Mouse (Mus musculus) heart, embryonic 16.5 days (tissue): Measurements from ENCODE around the gene Rad54l2. TPM values are rescaled to one million over a fixed set of nuclear protein-coding genes. Genes with fewer than 3 reads are reported as not detected.

ENCODE experiments used
- ATAC-seq: fragments of 200-750 bp; cut with Nextera tagmentation; replicated peaks from 2 replicates; pipeline ENCODE4 v1.8.0; 2017; ENCODE audit warnings: moderate number of reproducible peaks; ENCODE audit not compliant: insufficient read depth, low FRiP score; ENCODE audit errors: extremely low read depth
- H3K27ac ChIP-seq: fragments of 300-500 bp; sonication (generic); 2 replicates; pipeline ENCODE4 v1.5.1; 2014; ENCODE audit warnings: mild to moderate bottlenecking, low read length, control low read depth, moderate library complexity
- H3K27me3 ChIP-seq: fragments of 300-500 bp; sonication (generic); 2 replicates; pipeline ENCODE4 v1.6.1; 2014; ENCODE audit warnings: low read length, mixed read lengths; ENCODE audit not compliant: control insufficient read depth, insufficient read depth
- H3K36me3 ChIP-seq: fragments of 300-500 bp; sonication (generic); 2 replicates; pipeline ENCODE4 v1.6.1; 2014; ENCODE audit not compliant: control insufficient read depth, insufficient read depth
- H3K4me1 ChIP-seq: fragments of 300-500 bp; sonication (generic); 2 replicates; pipeline ENCODE4 v1.6.1; 2014; ENCODE audit warnings: low read length, mixed read lengths; ENCODE audit not compliant: control insufficient read depth, insufficient read depth
- H3K4me2 ChIP-seq: fragments of 300-500 bp; sonication (generic); 2 replicates; pipeline ENCODE4 v1.6.1; 2014; ENCODE audit warnings: low read depth, mild to moderate bottlenecking, control low read depth, low read length
- H3K4me3 ChIP-seq: fragments of 300-500 bp; sonication (generic); 2 replicates; pipeline ENCODE4 v1.5.1; 2014; ENCODE audit warnings: mild to moderate bottlenecking, control low read depth, low read length
- H3K9ac ChIP-seq: fragments of 300-500 bp; sonication (generic); 2 replicates; pipeline ENCODE4 v1.6.1; 2014; ENCODE audit warnings: low read length, control low read depth
- H3K9me3 ChIP-seq: fragments of 300-500 bp; sonication (generic); replicated peaks from 2 replicates; pipeline ENCODE4 v1.6.1; 2016; ENCODE audit warnings: low read length; ENCODE audit not compliant: control insufficient read depth
- WGBS: fragments of 180-500 bp; shearing (Covaris S2); extraction: QIAGEN DNeasy Blood & Tissue Kit; methylation state at CpG from one replicate; pipeline ENCODE4 v1.1.7; 2014; 5-methylcytosine and 5-hydroxymethylcytosine counted together
- polyA plus RNA-seq: library from polyadenylated mRNA; unstranded; fragments of >200 nt; fragmentation: Nextera tagmentation; extraction: Ambion mirVana; gene quantifications from 2 replicates; pipeline ENCODE4 v1.2.1, GENCODE M21; 2015

The Rad54l2 gene
- polyA plus RNA-seq, 1 experiment from 2014 or later: 3.8 TPM

GRCm38 (mm10) chr9:106733690-106734089 lies 55.3 kb downstream of the Rad54l2 start:
- no peak overlapping the region for H3K9ac ChIP-seq

GRCm38 (mm10) chr9:106729416-106729815 lies 59.6 kb downstream of the Rad54l2 start:
- Histone ChIP-seq H3K36me3 (no peaks in the 10 kb centered on the region), H3K27me3 (no peaks in the 10 kb centered on the region), H3K9ac (no peak overlapping the region), H3K9me3 (no peaks in the 10 kb centered on the region), H3K4me3 (no peak overlapping the region), H3K4me2 (no peak overlapping the region), H3K27ac (no peak overlapping the region), H3K4me1 (no peaks in the 10 kb centered on the region)
- ATAC-seq: no peak
- WGBS: 88% methylated on average over 2 of the region's 2 CpGs

More at GRCm38 (mm10) chr9:106733690-106734089, 55.3 kb downstream of the Rad54l2 start:
- H3K4me3 ChIP-seq: no peak overlapping the region
- H3K9me3 ChIP-seq: no peaks in the 10 kb centered on the region
- no peaks in the 10 kb centered on the region for H3K36me3 ChIP-seq
- no peak overlapping the region for H3K27ac ChIP-seq
- 73% methylated on average over 2 of the region's 2 CpGs for WGBS
- peaks cover 2% of the 10 kb centered on the region; the same call in 1 of the 2 replicates for H3K4me1 ChIP-seq
- no peaks in the 10 kb centered on the region for H3K27me3 ChIP-seq
- H3K4me2 ChIP-seq: no peak overlapping the region
- no peak for ATAC-seq

- Histone ChIP-seq H3K27ac (no peak overlapping the region), H3K4me3 (no peak overlapping the region), H3K36me3 (no peaks in the 10 kb centered on the region), H3K9me3 (no peaks in the 10 kb centered on the region), H3K4me1 (no peaks in the 10 kb centered on the region), H3K4me2 (no peak overlapping the region), H3K27me3 (no peaks in the 10 kb centered on the region), H3K9ac (no peak overlapping the region)
- WGBS: 75% methylated on average over 1 of the region's 1 CpGs
- ATAC-seq: no peak
Observed at GRCm38 (mm10) chr9:106726891-106727290, 62.1 kb downstream of the Rad54l2 start.

- no peak for ATAC-seq
- Histone ChIP-seq H3K9me3 (no peaks in the 10 kb centered on the region), H3K4me1 (no peaks in the 10 kb centered on the region), H3K27me3 (no peaks in the 10 kb centered on the region), H3K27ac (no peak overlapping the region), H3K4me2 (no peak overlapping the region), H3K9ac (no peak overlapping the region), H3K4me3 (no peak overlapping the region), H3K36me3 (no peaks in the 10 kb centered on the region)
- 85% methylated on average over 2 of the region's 2 CpGs for WGBS
Observed at GRCm38 (mm10) chr9:106725435-106725834, 63.6 kb downstream of the Rad54l2 start.

DNA sequence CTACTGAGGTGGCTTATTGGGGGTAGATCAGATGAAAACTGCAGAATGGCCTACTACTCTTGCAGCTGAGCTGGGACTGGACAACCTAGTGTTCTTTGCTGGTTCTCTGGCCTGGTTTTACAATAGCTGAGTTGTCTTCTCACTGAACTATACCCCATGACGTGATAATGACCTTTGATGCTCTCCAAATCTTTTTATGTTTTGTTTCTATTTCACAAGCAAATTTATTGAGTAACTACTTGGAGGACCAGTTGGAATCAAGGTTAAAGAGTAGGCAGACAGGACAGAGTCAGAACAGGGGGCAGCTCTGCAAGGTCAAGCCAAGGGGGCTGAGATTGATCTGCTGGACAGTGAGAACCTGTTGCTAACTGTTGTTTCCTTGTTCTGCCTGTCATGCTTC lies 64.1 kb downstream of the Rad54l2 start:
- no peak for ATAC-seq
- H3K9ac ChIP-seq: no peak overlapping the region
- peaks cover 4% of the 10 kb centered on the region; the same call in 1 of the 2 replicates for H3K36me3 ChIP-seq
- H3K4me1 ChIP-seq: no peaks in the 10 kb centered on the region
- H3K4me3 ChIP-seq: no peak overlapping the region
- no peak overlapping the region for H3K27ac ChIP-seq
- H3K9me3 ChIP-seq: no peaks in the 10 kb centered on the region
- no peaks in the 10 kb centered on the region for H3K27me3 ChIP-seq
- no peak overlapping the region for H3K4me2 ChIP-seq
- 75% methylated on average over 1 of the region's 1 CpGs for WGBS

DNA sequence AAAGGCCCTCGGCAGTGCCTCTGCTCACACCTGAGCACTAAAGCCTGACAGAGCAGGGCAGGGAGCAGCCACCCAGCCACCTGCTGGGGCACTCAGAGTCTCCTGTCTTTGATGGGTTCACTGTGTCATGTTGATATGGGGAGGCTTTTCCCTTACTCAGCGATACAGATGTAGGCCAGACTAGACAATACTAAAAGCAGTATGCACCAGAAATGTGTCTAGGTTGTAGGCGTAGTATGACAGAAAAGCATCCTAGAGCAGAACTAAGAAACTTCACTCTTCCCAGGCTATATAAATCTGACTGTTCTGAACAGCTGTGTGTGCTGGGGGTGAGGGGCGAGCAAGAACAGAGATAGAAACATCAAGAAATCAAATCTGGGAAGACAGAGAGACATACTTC lies 72.3 kb downstream of the Rad54l2 start:
- WGBS: 95% methylated on average over 4 of the region's 4 CpGs
- no peak overlapping the region for H3K9ac ChIP-seq
- no peak for ATAC-seq
- no peak overlapping the region for H3K4me3 ChIP-seq
- no peaks in the 10 kb centered on the region for H3K27me3 ChIP-seq
- H3K36me3 ChIP-seq: peaks cover 33% of the 10 kb centered on the region
- no peaks in the 10 kb centered on the region for H3K4me1 ChIP-seq
- no peaks in the 10 kb centered on the region for H3K9me3 ChIP-seq
- H3K27ac ChIP-seq: no peak overlapping the region
- H3K4me2 ChIP-seq: no peak overlapping the region

GRCm38 (mm10) chr9:106716232-106716631 lies 72.8 kb downstream of the Rad54l2 start:
- WGBS: 97% methylated on average over 2 of the region's 2 CpGs

GRCm38 (mm10) chr9:106712470-106712869 lies 76.5 kb downstream of the Rad54l2 start:
- no peak overlapping the region for H3K4me3 ChIP-seq
- ATAC-seq: no peak
- H3K4me1 ChIP-seq: no peaks in the 10 kb centered on the region
- peaks cover 36% of the 10 kb centered on the region for H3K36me3 ChIP-seq
- H3K27ac ChIP-seq: no peak overlapping the region
- H3K4me2 ChIP-seq: no peak overlapping the region
- H3K9ac ChIP-seq: no peak overlapping the region
- no peaks in the 10 kb centered on the region for H3K27me3 ChIP-seq
- no peaks in the 10 kb centered on the region for H3K9me3 ChIP-seq
- WGBS: 98% methylated on average over 2 of the region's 2 CpGs

More at GRCm38 (mm10) chr9:106716232-106716631, 72.8 kb downstream of the Rad54l2 start:
- Histone ChIP-seq H3K4me3 (no peak overlapping the region), H3K4me2 (no peak overlapping the region), H3K27ac (no peak overlapping the region), H3K4me1 (no peaks in the 10 kb centered on the region), H3K9me3 (no peaks in the 10 kb centered on the region), H3K9ac (no peak overlapping the region), H3K36me3 (peaks cover 35% of the 10 kb centered on the region), H3K27me3 (no peaks in the 10 kb centered on the region)
- no peak for ATAC-seq

DNA sequence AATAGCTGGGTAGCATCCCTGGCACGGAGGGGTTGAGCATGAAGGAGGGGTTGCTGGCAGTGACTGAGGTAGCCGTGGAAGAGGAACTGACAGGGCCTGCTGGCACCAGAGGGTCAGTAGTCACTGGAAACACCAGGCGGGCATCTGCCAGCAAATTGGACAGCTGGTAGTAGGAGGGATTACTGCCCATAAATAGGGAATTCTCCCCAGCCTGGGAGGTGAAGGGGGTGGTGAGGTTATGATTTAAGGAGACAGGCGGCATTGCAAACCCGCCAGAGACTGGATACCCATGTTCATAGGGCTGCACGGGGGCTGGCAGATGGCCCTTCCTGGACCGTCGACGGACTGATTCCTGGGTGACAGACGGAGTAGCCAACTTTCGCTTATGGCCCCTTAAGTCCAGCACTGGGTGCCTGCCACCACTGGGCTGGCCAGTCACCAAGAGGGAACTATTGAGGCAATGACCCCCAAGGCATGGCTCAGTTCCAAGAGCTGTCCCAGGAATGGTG lies 96.0 kb downstream of the Rad54l2 start:
- Histone ChIP-seq H3K4me2 (no peak overlapping the region), H3K36me3 (peaks cover 9% of the 10 kb centered on the region; the same call in 1 of the 2 replicates), H3K4me3 (no peak overlapping the region), H3K9ac (no peak overlapping the region), H3K27ac (no peak overlapping the region), H3K9me3 (no peaks in the 10 kb centered on the region), H3K4me1 (no peaks in the 10 kb centered on the region), H3K27me3 (no peaks in the 10 kb centered on the region)
- 91% methylated on average over 11 of the region's 11 CpGs for WGBS
- ATAC-seq: no peak
